Mouse (Mus musculus): Measurements from ENCODE around the gene Mrpl42. TPM values are rescaled to one million over a fixed set of nuclear protein-coding genes. Genes with fewer than 3 reads are reported as not detected.

The Mrpl42 gene
- polyA plus RNA-seq, 1 experiment from 2014 or later: 360 TPM

GRCm38 (mm10) chr10:95442334-95442733, 59.4 kb downstream of the Mrpl42 start:
- Histone ChIP-seq H3K9me3 (no peaks in the 10 kb centered on the region), H3K4me3 (no peak overlapping the region), H3K36me3 (no peaks in the 10 kb centered on the region), H3K4me1 (replicated peaks) (no peaks in the 10 kb centered on the region), H3K27ac (no peak overlapping the region), H3K27me3 (ENCODE audit: insufficient read depth, poor library complexity, severe bottlenecking) (no peaks in the 10 kb centered on the region)
- 77% methylated on average over 4 of the region's 4 CpGs for WGBS
- no peak for DNase-seq (ENCODE audit: low spot score)

DNA sequence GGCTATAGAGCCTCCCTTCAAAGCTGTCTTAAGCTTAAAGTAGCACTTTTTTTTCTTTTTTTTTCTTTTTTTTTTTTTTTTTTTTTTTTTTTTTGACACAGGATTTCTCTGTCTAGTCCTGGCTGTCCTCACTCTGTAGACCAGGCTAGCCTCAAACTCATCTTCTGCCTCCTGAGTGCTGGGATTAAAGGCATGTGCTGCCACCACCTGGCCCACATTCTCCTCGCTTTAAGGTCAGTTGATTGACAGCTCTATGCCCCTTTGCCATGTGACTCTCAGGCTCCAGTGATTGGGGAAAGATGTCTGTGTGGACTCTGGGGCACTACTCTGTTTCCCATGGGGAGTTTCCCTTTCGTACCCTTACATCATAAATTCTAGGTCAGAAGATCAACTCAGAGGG, 61.2 kb downstream of the Mrpl42 start:
- no peak overlapping the region for H3K27ac ChIP-seq
- 44% methylated on average over 2 of the region's 2 CpGs for WGBS
- no peak for DNase-seq (ENCODE audit: low spot score)

DNA sequence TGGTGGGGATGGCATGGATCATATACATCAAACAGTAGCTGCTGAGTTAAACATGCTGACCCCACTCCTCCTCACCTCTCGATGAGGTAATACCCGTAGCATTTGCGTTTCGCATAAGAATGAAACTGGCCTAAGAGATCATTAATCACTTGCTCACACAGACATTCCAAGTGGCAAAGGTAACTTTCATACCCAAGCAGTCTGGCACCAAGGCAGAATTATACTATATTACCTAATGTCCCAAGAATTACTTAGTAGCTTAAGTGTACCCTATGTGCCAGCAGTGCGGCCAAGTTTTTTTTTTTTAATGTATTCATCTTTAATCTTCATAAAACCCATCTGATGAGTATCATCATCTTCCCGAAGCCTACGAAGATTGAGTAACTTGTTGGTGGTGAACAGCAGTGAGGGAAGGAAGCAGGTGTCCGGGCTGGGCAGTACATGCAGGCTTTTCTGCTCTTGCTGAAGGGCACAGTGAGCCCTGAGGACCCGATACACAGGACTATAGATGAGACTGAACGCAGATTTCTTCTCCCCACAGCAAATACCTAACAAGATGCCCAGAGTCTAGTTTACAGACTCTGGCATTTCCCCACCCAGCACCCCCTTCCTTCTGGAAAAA, 61.9 kb downstream of the Mrpl42 start:
- Histone ChIP-seq H3K27me3 (ENCODE audit: insufficient read depth, poor library complexity, severe bottlenecking) (no peaks in the 10 kb centered on the region), H3K9me3 (no peaks in the 10 kb centered on the region), H3K4me3 (no peak overlapping the region), H3K27ac (no peak overlapping the region), H3K36me3 (no peaks in the 10 kb centered on the region), H3K4me1 (replicated peaks) (no peaks in the 10 kb centered on the region)
- DNase-seq (ENCODE audit: low spot score): no peak
- WGBS: 90% methylated on average over 10 of the region's 10 CpGs

More for the DNA sequence above, 61.2 kb downstream of the Mrpl42 start:
- H3K4me1 ChIP-seq (replicated peaks): no peaks in the 10 kb centered on the region
- H3K27me3 ChIP-seq (ENCODE audit: insufficient read depth, poor library complexity, severe bottlenecking): no peaks in the 10 kb centered on the region
- H3K4me3 ChIP-seq: no peak overlapping the region
- no peaks in the 10 kb centered on the region for H3K9me3 ChIP-seq
- H3K36me3 ChIP-seq: no peaks in the 10 kb centered on the region

DNA sequence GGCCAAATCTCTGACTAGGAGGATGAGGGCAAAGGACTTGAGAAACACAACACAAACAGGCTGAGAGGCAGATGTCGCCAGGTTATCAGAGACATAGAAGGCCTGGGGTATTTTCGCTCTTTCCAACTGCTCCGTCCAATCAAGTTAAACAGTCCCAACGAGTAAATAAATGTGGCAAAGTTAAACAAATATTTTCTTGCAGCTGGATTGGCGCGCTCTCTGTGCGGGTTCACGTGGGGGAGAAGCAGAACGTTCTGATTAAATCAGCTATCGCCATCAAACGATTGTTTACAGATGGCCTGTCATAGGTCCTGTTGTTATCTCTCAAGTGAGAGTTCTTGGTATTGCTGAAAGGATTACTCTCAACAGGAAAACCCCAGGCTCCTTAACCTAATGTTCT, 62.8 kb downstream of the Mrpl42 start:
- H3K36me3 ChIP-seq: no peaks in the 10 kb centered on the region
- no peak overlapping the region for H3K4me3 ChIP-seq
- H3K4me1 ChIP-seq (replicated peaks): no peaks in the 10 kb centered on the region
- H3K9me3 ChIP-seq: no peaks in the 10 kb centered on the region
- 59% methylated on average over 11 of the region's 11 CpGs for WGBS
- H3K27me3 ChIP-seq (ENCODE audit: insufficient read depth, poor library complexity, severe bottlenecking): no peaks in the 10 kb centered on the region
- H3K27ac ChIP-seq: no peak overlapping the region
- no peak for DNase-seq (ENCODE audit: low spot score)

Other genes starting within 250 kb of the Mrpl42 start
- 10.9 and 13.3 TPM in 2 replicates for gene Cradd, start 177.8 kb downstream of the Mrpl42 start, polyA plus RNA-seq (2016; fragmentation: Nextera tagmentation; extraction: Ambion mirVana)
- gene Socs2, start 84.8 kb downstream of the Mrpl42 start, polyA plus RNA-seq (2016; fragmentation: Nextera tagmentation; extraction: Ambion mirVana): 32.5 and 40.4 TPM in 2 replicates
- gene Ube2n, start 13.2 kb upstream of the Mrpl42 start, polyA plus RNA-seq (2016; fragmentation: Nextera tagmentation; extraction: Ambion mirVana): 422 and 455 TPM in 2 replicates
- gene Nudt4, start 62.2 kb upstream of the Mrpl42 start, polyA plus RNA-seq (2016; fragmentation: Nextera tagmentation; extraction: Ambion mirVana): 76.4 and 86.5 TPM in 2 replicates
- not detected in 2 replicates for gene Anapc15-ps, start 171.5 kb upstream of the Mrpl42 start, polyA plus RNA-seq (2016; fragmentation: Nextera tagmentation; extraction: Ambion mirVana)

Data from hindbrain, embryonic 10.5 days (tissue).